Mouse (Mus musculus): ENCODE measurements at regions not wholly inside any gene's neighbourhood (a gene's known extent, or its start where the extent isn't known, plus 50 kb on each side); places are given as distances from the start of the nearest gene placed in this dataset.
"Not testable (repeated sequence)": the region's sequence is repeated elsewhere in the genome, so short reads cannot be mapped to it uniquely, and the experiment has no call there.

- in situ Hi-C loops (cut with MboI, MseI) = not testable (repeated sequence)
Observed at GRCm38 (mm10) chr12:115293772-115294171, 753.8 kb upstream of the Zfp386 start.

DNA sequence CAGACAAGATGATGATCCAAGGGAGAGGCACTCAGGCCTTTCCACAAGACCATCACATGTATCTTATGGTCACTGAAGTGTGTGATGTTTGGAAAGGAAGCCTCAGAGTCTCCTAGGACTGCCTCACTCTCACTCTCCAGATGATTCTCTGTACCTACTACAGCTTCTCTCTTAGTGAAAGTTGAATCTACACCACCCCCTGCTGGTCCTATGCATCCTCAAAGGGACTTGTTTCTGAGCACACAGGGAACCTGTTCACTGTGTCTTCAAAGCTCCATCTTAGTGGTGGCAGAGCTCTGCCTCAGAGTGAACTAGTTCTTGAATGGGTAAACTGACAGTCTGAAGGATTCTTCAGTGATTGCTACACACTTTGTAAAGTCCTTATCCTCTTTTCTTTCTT, 749.5 kb upstream of the Zfp386 start:
- in situ Hi-C loops (cut with MboI, MseI) = not testable (repeated sequence)

GRCm38 (mm10) chr12:115311956-115312355, 735.6 kb upstream of the Zfp386 start:
- in situ Hi-C loops (cut with MboI, MseI) = no loop called here

DNA sequence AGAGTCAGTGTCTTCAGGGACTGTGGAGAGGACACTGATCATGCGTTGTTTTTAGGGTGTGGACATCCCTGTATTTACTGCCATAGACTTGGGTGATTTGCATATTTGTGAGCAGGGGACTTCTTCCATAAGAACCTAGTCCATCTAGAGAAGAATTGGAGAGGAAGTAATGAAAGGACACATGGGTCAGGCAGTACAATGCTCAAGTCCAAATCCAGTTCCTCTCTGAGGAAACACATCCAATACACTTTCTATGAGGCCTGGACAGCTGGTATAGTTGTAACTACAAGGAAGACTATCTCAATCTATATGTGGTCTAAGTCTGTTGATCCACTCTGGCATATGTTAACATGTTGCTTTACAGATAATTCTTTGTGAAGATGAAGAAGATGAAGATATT, 734.9 kb upstream of the Zfp386 start:
- in situ Hi-C loops (cut with MboI, MseI) = not testable (repeated sequence)

GRCm38 (mm10) chr12:115320641-115321040, 726.9 kb upstream of the Zfp386 start:
- in situ Hi-C loops (cut with MboI, MseI) = not testable (repeated sequence)

DNA sequence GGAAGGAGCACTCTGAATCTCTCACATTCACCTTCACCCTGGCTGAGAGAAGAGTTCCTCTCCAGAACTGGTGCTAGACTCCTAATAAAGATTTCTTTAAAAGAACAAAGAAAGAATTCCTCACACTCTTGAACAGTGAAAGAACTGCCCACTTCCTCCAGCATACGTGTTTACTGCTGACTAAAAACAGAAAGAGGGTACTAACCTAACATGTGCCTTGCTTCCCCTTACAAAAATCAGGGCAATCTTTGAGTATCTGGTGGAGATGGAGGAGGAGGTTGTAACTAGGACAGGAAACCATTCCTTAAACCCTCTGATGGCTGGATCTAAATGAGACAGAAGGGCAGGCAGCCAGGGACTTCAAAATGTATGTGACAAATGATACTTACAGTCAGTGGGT, 719.1 kb upstream of the Zfp386 start:
- in situ Hi-C loops (cut with MboI, MseI) = no loop called here

DNA sequence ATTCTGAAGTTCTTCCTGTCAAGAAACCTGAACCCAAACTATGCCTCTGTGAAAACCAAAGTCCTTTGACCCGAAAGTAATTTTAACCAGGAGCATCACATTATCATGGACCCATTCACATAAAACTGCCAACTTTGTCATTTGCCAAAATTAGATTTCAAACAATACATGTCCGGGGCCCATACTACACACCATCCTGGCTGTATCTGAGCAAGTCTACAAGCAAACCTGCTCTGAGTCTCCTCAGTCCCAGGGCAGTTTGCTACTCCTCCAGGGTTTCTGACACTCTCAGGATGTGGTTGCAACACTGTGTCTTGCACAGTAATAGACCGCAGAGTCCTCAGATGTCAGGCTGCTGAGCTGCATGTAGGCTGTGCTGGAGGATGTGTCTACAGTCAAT, 712.8 kb upstream of the Zfp386 start:
- in situ Hi-C loops (cut with MboI, MseI) = not testable (repeated sequence)

DNA sequence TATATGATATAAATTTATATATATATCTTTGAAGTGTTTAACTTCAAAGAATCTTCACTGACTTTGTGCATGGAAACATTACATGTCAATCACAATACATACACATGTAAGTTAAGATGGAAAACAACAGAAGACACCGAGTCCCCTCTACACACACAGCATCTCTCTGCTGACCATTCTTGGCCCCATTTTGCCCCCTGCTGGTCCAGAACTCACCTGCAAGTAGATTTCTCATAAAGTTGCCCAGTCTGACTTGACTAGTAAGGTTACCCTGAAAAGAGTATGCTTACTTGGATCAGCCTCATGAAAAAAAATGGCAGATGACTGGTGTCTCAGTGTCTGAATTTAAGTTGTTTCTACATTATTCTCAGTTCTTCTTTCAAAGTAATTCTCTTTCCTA, 710.9 kb upstream of the Zfp386 start:
- in situ Hi-C loops (cut with MboI, MseI) = no loop called here

- in situ Hi-C loops (cut with MboI, MseI) = loop anchor here in 1 of 2 experiments (5.0 kb wide), 1 partner anchor 214 kb away; no protein-coding TSS in a partner anchor
Observed at GRCm38 (mm10) chr12:115346112-115346511, 701.4 kb upstream of the Zfp386 start.

DNA sequence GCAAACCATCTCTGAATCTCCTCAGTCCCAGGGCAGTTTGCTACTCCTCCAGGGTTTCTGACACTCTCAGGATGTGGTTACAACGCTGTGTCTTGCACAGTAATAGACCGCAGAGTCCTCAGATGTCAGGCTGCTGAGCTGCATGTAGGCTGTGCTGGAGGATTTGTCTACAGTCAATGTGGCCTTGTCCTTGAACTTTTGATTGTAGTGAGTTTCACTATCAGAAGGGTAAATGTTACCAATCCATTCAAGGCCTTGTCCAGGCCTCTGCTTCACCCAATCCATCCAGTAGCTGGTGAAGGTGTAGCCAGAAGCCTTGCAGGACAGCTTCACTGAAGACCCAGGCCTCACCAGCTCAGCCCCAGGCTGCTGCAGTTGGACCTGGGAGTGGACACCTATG, 688.5 kb upstream of the Zfp386 start:
- in situ Hi-C loops (cut with MboI, MseI) = not testable (repeated sequence)

- in situ Hi-C loops (cut with MboI, MseI) = not testable (repeated sequence)
Observed at GRCm38 (mm10) chr12:115365628-115366027, 681.9 kb upstream of the Zfp386 start.

GRCm38 (mm10) chr12:115371784-115372183, 675.7 kb upstream of the Zfp386 start:
- in situ Hi-C loops (cut with MboI, MseI) = not testable (repeated sequence)

GRCm38 (mm10) chr12:115373056-115373455, 674.5 kb upstream of the Zfp386 start:
- in situ Hi-C loops (cut with MboI, MseI) = not testable (repeated sequence)

- in situ Hi-C loops (cut with MboI, MseI) = loop anchor here in 1 of 2 experiments (5.0 kb wide), 1 partner anchor 144 kb away; no protein-coding TSS in a partner anchor
Observed at GRCm38 (mm10) chr12:115386479-115386878, 661.0 kb upstream of the Zfp386 start.

- in situ Hi-C loops (cut with MboI, MseI) = no loop called here
Observed at GRCm38 (mm10) chr12:115404116-115404515, 643.4 kb upstream of the Zfp386 start.

DNA sequence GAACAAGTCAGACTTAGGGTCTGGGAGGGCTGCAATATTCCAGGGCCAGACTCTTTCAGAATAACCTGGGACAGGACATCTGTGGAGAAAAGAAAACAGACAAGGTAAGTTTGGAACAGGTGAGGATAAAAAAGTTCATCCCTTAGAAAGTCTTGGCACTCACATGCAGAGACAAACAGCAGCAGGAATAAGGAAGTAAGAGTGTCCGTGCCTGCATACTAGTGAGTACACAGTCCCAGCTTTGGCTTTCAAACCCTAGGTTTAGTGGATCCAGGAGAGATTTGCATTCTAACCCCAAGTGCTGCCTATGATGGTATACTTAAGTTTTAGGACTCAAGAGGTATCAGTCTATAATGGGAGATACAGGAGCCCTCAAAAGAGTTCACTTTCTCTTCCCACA, 642.9 kb upstream of the Zfp386 start:
- in situ Hi-C loops (cut with MboI, MseI) = no loop called here

- in situ Hi-C loops (cut with MboI, MseI) = loop anchor here (5.0 kb wide), 1 partner anchor 296 kb away; no protein-coding TSS in a partner anchor
Observed at GRCm38 (mm10) chr12:115446247-115446646, 601.3 kb upstream of the Zfp386 start.

DNA sequence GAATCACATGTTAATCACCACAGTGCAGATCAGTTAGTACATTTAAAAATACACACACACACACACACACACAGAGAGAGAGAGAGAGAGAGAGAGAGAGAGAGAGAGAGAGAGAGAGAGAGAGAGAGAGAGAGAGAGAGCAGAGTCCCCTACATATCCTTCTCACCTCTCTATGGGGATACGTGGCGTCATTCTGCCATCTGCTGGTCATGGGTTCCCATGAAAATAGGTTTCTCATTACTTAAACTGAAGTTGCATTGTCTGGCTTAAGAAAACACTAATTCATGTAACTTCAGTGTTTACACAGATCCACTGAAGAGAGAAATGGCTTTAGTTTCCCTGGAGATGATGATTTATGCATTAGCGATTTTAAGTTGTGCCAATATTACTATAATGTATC, 594.9 kb upstream of the Zfp386 start:
- in situ Hi-C loops (cut with MboI, MseI) = not testable (repeated sequence)

- in situ Hi-C loops (cut with MboI, MseI) = loop anchor here in 1 of 2 experiments (5.0 kb wide), 1 partner anchor 307 kb away; no protein-coding TSS in a partner anchor
Observed at GRCm38 (mm10) chr12:115464777-115465176, 582.7 kb upstream of the Zfp386 start.

DNA sequence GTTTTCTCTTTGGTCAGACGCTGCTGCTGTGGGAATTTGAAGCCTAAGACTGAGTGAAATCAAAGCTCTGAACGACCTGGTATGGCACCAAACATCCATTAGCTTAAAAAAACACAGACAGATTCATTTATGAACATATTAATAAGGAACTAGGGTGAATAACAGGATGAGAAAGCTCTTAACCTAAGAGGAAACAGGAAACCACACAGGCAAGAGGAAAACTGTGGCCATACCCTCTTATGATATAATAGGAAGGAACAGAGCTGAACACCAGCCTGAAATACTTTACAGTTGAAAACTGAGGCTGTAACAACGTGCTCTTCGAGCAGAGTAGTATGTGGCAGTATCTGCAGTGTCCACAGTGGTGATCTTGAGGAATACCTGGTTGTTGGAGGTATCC, 579.5 kb upstream of the Zfp386 start:
- in situ Hi-C loops (cut with MboI, MseI) = not testable (repeated sequence)

DNA sequence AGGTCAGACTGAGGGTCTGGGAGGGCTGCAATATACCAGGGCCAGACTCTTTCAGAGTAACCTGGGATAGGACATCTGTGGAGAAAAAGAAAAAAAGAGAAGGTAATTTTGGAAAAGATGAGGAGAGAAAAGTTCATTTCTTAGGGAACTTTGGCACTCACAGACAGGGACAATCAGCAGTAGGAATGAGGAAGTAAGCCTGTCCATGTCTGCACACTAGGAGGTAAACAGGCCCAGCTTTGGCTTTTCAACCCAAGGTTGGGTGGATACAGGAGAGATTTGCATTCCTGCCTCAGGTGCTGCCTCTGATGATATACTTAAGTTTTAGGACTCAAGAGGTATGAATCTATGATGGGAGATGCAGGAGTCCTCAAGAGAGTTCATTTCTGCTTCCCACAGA, 579.0 kb upstream of the Zfp386 start:
- in situ Hi-C loops (cut with MboI, MseI) = not testable (repeated sequence)

DNA sequence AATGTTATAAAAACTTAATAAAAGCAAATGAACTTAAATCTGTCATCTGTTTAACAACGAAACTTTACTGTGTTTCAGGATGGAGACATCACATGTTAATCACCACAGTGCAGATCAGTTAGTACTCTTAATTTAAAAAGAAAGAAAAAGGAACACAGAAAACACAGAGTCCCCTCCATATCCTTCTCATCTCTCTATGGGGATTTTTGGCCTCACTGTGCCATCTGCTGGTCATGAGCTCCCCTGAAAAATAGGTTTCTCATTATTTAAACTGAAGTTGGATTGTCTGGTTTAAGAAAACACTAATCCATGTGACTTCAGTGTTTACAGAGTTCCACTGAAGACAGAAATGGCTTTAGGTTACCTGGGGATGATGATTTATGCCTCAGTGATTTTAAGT, 548.7 kb upstream of the Zfp386 start:
- in situ Hi-C loops (cut with MboI, MseI) = no loop called here

DNA sequence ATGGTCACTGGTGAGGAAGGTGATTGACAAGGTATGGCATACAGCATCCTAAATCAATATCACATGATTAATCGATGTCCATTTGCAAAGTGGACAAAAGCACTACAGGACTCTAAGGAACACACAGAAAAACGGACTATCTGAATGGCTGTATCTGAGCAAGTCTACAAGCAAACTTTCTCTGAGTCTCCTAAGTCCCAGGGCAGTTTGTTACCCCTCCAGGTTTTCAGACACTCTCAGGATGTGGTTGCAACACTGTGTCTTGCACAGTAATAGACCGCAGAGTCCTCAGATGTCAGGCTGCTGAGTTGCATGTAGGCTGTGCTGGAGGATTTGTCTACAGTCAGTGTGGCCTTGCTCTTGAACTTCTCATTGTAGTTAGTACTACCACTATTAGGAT, 540.2 kb upstream of the Zfp386 start:
- in situ Hi-C loops (cut with MboI, MseI) = not testable (repeated sequence)

All from T-helper 17 cell (primary cell).